ENCODE assay signal across 12 mouse cellular contexts in the genomic region with DNA sequence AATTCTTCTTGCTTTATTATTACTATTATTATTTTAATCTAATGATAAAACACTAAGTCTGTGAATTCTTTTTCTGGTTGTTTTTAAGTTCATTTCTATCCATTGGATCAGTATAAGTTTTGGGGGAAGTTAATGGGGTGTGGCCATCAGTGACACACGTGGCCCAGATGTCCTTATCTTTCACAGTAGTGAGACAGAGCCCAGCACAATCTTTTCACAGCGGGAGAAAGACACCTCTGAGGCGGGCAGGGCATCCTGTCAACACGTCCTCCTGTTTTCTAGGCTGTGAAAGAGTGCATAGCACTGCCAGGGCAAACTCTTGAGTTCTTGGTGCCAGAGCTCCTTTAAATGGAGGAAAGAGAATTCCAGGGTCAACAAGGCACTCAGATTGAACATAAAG.
"Had no signal": no experiment of that assay in that cellular context is flagged by ENCODE, and none has a peak within 500 bp of the region (broad histone marks: within the 10 kb centered on the region; RNA-seq: fewer than 3 reads in every experiment).

No protein-coding gene starts in this region.

- H3K27me3 ChIP-seq: limb, embryonic 15.5 days; midbrain, embryonic 13.5 days; neural tube, embryonic 15.5 days had no signal

- H3K4me1 ChIP-seq: limb, embryonic 15.5 days; midbrain, embryonic 13.5 days; neural tube, embryonic 15.5 days had no signal

- H3K4me3 ChIP-seq: limb, embryonic 15.5 days; midbrain, embryonic 13.5 days; neural tube, embryonic 15.5 days had no signal

- DNase-seq: kidney, adult 11 months; kidney, postnatal 14 days; lung, embryonic 14.5 days; lung, postnatal 10 days; right cerebral cortex, adult 18-20 months; right cerebral cortex, postnatal 25 days; thymus, postnatal 14 days had no signal

- H3K27ac ChIP-seq: limb, embryonic 15.5 days; macrophage; midbrain, embryonic 13.5 days; neural tube, embryonic 15.5 days; stomach, postnatal 0 days had no signal

- H3K9ac ChIP-seq: limb, embryonic 15.5 days; lung, embryonic 14.5 days; midbrain, embryonic 13.5 days; neural tube, embryonic 15.5 days had no signal

- H3K36me3 ChIP-seq: limb, embryonic 15.5 days; midbrain, embryonic 13.5 days; neural tube, embryonic 15.5 days had no signal

- H3K9me3 ChIP-seq: limb, embryonic 15.5 days; midbrain, embryonic 13.5 days; neural tube, embryonic 15.5 days had no signal

- H3K4me2 ChIP-seq: limb, embryonic 15.5 days; lung, embryonic 14.5 days; midbrain, embryonic 13.5 days; neural tube, embryonic 15.5 days had no signal

- ATAC-seq: midbrain, embryonic 13.5 days had no signal
